Mouse (Mus musculus) layer of hippocampus, postnatal 14 days (tissue): ENCODE data around the gene Aaed1. TPM values are rescaled to one million over a fixed set of nuclear protein-coding genes. Genes with fewer than 3 reads are reported as not detected.
A peak's percentile ranks its signal among the peaks of the same experiment; 100 is the strongest.
"Not testable (repeated sequence)": the region's sequence is repeated elsewhere in the genome, so short reads cannot be mapped to it uniquely, and the experiment has no call there.

Source experiments
- DNase-seq, 2 experiments: peaks; one replicate each; pipeline ENCODE4 v3.0.0; 2021 to 2022; ENCODE audit warnings: low spot score in 2 of 2, mixed read lengths in 1 of 2
- total RNA-seq, 2 experiments: library from RNA; stranded (reverse); gene quantifications; 2 replicates each; pipeline ENCODE4 v1.2.3; 2021

Gene Aaed1
- total RNA-seq, 2 experiments from 2014 or later: 14.0 to 14.2 TPM

GRCm38 (mm10) chr13:64309842-64310241, 2.7 kb downstream of the Aaed1 start:
- no peak for DNase-seq

DNA sequence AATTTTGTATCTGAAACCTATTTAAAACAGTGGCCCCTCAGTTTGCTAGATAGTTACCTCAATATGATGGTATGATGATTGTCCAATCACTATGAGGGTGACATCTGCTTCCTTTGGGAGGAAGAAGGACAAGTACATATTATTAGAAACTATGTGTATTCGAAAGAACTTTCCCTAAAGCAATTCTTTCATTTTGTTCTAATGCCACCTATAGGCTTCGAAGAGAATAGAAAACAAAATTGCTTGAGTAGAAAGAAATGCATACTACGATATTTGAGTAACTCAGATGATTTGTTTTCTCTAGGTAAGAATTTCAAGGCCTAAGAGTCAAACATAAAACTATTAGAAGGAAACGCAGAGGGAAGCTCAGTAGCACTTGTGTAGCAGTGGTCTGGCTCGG, 3.5 kb downstream of the Aaed1 start:
- no peak for DNase-seq

- DNase-seq: peak in 1 of 2 experiments; percentile 23
Observed at GRCm38 (mm10) chr13:64307508-64307907, 5.0 kb downstream of the Aaed1 start.

DNA sequence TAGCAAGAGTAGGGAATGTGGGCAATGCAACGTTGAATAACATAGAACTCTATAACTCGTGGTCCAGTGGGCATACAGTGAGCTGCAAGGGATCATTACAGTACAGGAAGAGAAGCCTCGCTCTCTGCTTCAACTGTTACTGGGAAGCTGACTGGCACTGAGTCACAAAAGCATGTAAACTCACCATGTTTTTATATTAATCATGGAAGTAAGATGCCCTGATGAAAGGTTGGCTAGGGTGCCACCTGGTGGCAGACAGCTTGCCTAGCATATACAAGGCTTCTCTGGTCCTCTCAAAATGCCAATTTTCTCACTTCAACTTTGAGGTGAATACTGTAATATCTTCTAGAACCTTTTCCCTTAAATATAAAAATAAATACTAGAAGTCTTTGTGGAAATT, 6.4 kb downstream of the Aaed1 start:
- peak; percentile 17 to 54 for DNase-seq

DNA sequence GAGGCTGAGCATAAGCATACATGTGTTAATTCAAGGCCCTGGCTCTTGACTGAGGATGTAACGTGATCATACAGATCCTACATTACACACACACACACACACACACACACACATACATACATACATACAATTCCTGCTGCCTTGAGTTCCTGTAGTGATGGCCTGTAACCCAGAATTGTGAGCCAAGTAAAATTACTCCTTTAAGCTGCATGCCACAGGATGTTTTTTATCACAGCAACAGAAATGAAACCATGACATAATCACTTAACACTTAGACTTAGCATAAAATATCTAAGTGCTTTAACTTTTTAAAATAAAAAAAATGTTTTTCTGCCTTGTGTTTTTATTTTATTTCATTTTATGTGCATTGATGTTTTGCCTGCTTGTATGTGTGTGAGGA, 13.4 kb downstream of the Aaed1 start:
- DNase-seq: no peak

GRCm38 (mm10) chr13:64286791-64287190, 25.7 kb downstream of the Aaed1 start:
- no peak for DNase-seq

DNA sequence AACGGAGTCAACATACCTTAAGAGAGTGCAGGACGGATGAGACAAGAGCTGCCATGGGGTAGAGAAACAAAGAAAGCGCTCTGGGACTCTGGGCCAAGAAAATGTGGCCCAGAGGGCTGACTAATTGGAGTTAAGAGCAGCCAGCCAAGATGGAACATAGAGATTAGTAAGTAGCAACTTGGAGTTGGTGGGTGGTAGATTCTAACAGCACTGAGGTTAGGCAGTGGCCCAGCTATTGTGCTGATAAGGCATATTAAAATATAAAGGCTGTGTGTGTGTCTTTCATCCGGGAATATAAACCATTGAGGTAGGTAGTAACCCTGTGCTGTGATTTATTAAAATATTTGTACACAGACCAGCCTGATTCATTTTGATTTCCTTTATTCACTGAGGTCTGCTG, 26.2 kb downstream of the Aaed1 start:
- DNase-seq: no peak

- no peak for DNase-seq
Observed at GRCm38 (mm10) chr13:64284676-64285075, 27.8 kb downstream of the Aaed1 start.

DNA sequence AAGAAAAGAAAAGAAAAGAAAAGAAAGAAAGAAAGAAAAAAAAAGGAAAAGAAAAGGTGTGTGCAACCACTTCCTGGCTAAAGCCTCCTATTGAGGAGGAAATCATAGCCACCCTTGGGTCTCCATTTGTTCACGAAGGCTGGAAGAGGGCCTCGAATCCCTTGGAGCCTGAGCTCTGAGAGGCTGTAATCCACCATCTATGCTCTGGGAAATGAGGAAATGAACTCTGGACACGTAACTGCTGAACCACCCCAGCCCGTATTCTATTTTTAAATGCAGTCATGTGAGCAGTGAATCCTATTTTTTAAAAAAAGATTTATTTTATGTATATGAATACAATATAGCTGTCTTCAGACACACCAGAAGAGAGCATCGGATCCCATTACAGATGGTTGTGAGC, 31.6 kb downstream of the Aaed1 start:
- no peak for DNase-seq

DNA sequence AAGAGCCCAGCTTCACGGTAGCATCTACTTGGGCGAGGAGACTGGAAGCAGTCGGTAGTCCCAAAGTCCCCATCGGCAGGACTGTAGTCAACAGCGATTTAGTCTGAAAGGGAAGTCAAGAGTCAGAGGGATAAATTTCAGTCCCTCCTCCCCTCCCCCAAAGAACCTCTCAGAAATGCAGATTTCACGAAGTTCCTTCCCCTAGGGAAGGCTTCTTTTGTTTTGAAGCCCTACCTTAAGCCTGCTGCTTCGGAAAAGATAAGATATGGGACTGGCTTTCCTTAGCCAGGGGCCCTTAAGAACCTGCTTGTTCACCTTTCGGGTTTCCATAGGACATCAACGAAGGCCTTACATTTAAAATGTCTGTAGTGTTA, 36.8 kb downstream of the Aaed1 start:
- DNase-seq: no peak

DNA sequence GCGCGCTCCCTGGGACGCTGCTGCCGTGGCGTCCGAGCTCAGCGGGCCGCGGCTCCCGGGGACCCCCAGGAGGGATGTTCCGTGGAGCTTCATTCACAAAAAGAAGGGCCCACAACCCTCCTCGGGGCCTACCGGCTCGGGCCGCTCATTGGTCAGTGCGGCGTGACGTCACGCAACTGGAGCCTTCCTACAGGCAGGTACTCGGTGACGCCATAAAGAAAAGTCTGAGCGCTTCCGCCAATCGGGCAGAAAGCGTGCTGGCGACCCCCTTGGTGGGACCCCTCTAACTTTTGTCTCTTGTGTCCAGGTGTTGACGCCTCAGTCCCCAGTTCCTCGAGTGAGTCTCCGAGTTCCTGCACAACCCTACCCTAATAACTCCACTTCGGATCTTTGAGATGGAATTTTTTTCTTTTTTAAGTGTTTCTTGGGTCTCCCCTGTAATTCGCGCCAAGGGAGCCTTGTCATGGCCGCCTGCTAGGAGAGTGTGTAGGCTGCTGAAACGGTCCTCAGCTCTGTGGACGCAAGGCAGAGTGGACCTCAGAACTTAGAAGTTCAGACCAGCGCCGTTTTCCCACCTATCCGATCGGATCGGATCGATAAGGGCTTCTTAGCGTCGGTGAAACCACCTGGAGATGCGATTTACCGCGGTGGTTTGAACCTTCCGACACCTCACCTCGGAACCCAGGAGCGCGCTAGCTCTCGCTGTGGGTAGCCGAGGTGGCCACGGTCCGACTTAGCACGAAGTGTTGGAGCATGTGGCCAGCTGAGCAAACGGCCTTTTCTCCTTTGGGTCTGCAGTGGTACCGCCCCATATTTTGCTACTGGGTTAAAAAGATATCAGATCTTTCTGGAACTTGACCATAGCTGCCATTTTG, 37.4 kb downstream of the Aaed1 start, which contains the start of gene Cdc14b:
Cdc14b (minus strand) TSS at position 412 of the 875 bp plus-strand sequence.
- peak; percentile 57 to 61 for DNase-seq

DNA sequence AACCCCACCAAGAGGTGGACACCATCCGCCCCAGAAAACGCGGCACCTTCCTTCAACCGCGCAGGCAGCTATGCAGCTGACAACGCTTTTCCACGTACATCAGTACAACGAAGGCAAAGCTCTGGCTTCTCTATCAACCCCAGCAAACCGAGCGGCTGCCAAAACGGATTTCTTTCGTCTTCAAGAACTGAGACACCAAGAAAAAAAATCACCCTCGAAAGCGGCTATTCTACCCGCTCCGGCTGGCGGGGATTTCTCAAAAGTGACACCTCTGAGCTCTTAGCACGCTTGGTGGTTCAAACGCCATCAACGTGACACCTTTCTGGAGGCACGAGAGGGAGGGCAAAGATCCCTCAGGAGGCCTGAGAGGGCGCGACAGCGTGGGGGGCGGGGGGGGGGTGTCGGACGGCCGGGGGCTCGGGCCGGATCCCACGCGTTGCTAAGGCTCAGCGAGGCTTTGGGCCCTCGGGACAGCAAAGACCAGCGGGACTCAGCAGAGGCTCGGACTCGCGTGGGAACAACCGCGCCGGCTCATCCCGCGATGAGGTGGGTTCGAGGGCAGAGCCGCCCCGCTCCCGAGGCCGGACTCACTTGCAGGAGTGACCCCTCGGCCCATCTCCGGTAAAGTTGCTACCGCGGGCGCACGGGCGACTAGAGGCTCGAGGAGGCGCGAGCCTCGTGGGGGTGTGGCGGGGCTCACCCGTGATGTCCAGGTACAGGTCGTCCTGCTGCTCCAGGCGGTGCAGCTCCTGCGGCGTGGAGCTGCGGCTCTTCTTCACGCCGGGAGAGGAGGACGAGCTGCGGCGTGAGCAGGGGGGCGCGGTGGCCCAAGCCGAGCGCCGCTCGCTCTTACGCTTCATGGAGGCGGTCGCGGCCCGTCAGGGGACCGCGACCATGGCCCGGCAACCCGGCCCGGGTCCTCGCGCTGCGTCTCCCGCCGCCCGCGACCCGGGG, 38.3 kb downstream of the Aaed1 start:
- DNase-seq: peak; percentile 12 to 13

- no peak for DNase-seq
Observed at GRCm38 (mm10) chr13:64273352-64273751, 39.2 kb downstream of the Aaed1 start.

DNA sequence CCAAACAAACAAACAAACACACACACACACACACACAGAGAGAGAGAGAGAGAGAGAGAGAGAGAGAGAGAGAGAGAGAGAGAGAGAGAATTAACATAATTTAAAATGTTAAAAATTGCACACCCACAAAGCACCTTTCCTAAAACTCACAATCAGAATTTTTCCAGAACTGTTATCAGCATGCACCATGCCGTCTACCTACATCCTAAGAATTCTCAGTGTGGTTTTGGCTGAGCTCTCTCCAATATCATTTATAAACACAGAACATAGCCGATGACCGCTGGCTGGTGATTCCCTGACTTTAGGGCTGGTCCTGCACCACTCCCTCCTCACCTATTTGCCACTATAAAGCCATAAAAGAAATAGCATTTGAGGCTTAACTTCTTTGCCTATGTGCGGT, 44.1 kb downstream of the Aaed1 start:
- DNase-seq: no peak

GRCm38 (mm10) chr13:64267151-64267550, 45.4 kb downstream of the Aaed1 start:
- no peak for DNase-seq

GRCm38 (mm10) chr13:64264586-64264985, 47.9 kb downstream of the Aaed1 start:
- DNase-seq: no peak

- peak; percentile 21 to 60 for DNase-seq
Observed at GRCm38 (mm10) chr13:64259903-64260302, 52.6 kb downstream of the Aaed1 start.

GRCm38 (mm10) chr13:64258516-64258821, 54.0 kb downstream of the Aaed1 start:
- no peak for DNase-seq

DNA sequence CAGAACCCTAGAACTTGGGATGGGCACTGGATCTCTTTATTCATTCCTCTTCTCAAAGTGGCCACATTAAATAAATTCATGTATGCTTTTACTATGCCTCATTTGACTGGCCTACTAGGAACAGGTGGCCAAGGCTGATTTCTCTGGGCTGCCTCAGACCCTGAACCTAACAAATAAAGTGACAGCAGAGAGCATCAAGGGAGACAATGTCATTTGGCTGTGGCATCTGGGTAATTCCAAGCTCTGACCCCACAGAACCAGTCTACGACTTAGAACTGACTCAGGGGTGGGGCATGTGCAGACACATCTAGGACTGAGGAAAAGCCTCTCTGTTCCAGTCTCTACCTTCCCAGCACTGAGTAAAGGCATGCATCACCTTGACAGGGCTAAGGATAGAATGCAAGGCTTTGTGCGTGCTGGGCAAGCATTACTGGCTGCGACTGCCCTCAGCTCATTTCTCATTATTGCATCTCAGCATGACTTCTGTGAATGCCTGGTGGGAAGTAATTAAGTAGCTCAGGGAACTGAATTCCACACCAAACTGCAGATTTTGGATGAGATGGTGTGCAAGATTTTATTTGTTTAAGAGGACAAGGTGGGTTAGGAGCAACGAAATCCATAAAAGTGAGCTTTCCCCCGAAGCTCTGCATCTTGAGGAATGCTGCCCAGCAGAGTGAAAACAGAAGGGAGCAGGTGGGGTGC, 54.5 kb downstream of the Aaed1 start:
- DNase-seq: no peak

- DNase-seq: no peak
Observed at GRCm38 (mm10) chr13:64257010-64257813, 55.3 kb downstream of the Aaed1 start.

DNA sequence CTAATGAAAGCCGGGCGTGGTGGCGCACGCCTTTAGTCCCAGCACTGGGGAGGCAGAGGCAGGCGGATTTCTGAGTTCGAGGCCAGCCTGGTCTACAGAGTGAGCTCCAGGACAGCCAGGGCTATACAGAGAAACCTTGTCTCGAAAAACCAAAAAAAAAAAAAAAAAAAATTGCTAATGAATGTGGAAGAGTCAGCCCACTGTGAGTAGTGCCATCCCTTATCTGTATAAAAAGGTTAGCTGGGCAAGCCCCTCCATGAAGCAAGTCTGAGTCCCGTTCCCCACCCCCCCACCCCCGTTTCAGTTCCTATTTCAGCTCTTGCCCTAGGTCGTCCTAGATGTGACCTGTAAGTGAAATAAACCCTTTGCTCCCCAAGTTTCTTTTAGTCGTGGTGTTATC, 58.3 kb downstream of the Aaed1 start:
- DNase-seq: not testable (repeated sequence)
